Mouse (Mus musculus) limb, embryonic 14.5 days (tissue): ENCODE results near the gene Itgb1bp1. TPM values are rescaled to one million over a fixed set of nuclear protein-coding genes. Genes with fewer than 3 reads are reported as not detected.

Source experiments
- ATAC-seq: fragments of 200-750 bp; cut with Nextera tagmentation; 2 replicates; pipeline ENCODE4 v1.8.0; 2017; ENCODE audit warnings: low read depth, moderate number of reproducible peaks, moderate TSS enrichment; ENCODE audit not compliant: low FRiP score
- DNase-seq: peaks from one replicate; pipeline ENCODE4 v3.0.0-alpha.2; 2015; ENCODE audit warnings: low spot score
- H3K27ac ChIP-seq: fragments of 300-500 bp; sonication (generic); replicated peaks from 2 replicates; pipeline ENCODE4 v1.5.1; 2014; ENCODE audit warnings: low read depth, mild to moderate bottlenecking, low read length, moderate library complexity, mixed read lengths
- H3K27me3 ChIP-seq: fragments of 300-500 bp; sonication (generic); 2 replicates; pipeline ENCODE4 v1.6.1; 2014; ENCODE audit warnings: low read length, mixed read lengths; ENCODE audit not compliant: control insufficient read depth, insufficient read depth
- H3K36me3 ChIP-seq: fragments of 300-500 bp; sonication (generic); 2 replicates; pipeline ENCODE4 v1.6.1; 2014; ENCODE audit warnings: mild to moderate bottlenecking, low read length, moderate library complexity, mixed read lengths; ENCODE audit not compliant: control insufficient read depth, insufficient read depth
- H3K4me1 ChIP-seq: fragments of 300-500 bp; sonication (generic); 2 replicates; pipeline ENCODE4 v1.6.1; 2014; ENCODE audit warnings: antibody characterized with exemption, low read length, mixed read lengths; ENCODE audit not compliant: control insufficient read depth, insufficient read depth
- H3K4me2 ChIP-seq: fragments of 300-500 bp; sonication (generic); replicated peaks from 2 replicates; pipeline ENCODE4 v1.6.1; 2014; ENCODE audit warnings: low read depth, mild to moderate bottlenecking, low read length, moderate library complexity; ENCODE audit not compliant: severe bottlenecking
- H3K4me3 ChIP-seq: fragments of 300-500 bp; sonication (generic); replicated peaks from 2 replicates; pipeline ENCODE4 v1.5.1; 2014; ENCODE audit warnings: low read length
- H3K9ac ChIP-seq: fragments of 300-500 bp; sonication (generic); 2 replicates; pipeline ENCODE4 v1.6.1; 2014; ENCODE audit warnings: mild to moderate bottlenecking, low read depth, low read length, moderate library complexity; ENCODE audit not compliant: severe bottlenecking
- H3K9me3 ChIP-seq: fragments of 300-500 bp; sonication (generic); 2 replicates; pipeline ENCODE4 v1.6.1; 2016; ENCODE audit warnings: low read length; ENCODE audit not compliant: control insufficient read depth
- POLR2A ChIP-seq: fragments of 200-500 bp; IDR thresholded peaks from 2 replicates; pipeline ENCODE4 v1.8.0; 2012; ENCODE audit warnings: inconsistent platforms, mild to moderate bottlenecking, moderate library complexity, borderline replicate concordance; ENCODE audit not compliant: insufficient read depth, insufficient read length; ENCODE audit errors: extremely low read depth
- WGBS: fragments of 180-500 bp; shearing (Covaris S2); extraction: QIAGEN DNeasy Blood & Tissue Kit; methylation state at CpG from one replicate; pipeline ENCODE4 v1.1.7; 2014; 5-methylcytosine and 5-hydroxymethylcytosine counted together
- polyA plus RNA-seq, 2 experiments: library from polyadenylated mRNA; depleted of rRNA in 1 of 2; stranded (reverse) in 1 of 2; unstranded in 1 of 2; fragments of >200 nt; fragmentation: Nextera tagmentation in 1 of 2; extraction: Ambion mirVana in 1 of 2; gene quantifications; 2 replicates each; pipeline versions ENCODE4 v1.2.1 to v1.2.3; 2012 to 2014

Gene Itgb1bp1
- polyA plus RNA-seq, 2 experiments, result 27.4 to 62.6 TPM

DNA sequence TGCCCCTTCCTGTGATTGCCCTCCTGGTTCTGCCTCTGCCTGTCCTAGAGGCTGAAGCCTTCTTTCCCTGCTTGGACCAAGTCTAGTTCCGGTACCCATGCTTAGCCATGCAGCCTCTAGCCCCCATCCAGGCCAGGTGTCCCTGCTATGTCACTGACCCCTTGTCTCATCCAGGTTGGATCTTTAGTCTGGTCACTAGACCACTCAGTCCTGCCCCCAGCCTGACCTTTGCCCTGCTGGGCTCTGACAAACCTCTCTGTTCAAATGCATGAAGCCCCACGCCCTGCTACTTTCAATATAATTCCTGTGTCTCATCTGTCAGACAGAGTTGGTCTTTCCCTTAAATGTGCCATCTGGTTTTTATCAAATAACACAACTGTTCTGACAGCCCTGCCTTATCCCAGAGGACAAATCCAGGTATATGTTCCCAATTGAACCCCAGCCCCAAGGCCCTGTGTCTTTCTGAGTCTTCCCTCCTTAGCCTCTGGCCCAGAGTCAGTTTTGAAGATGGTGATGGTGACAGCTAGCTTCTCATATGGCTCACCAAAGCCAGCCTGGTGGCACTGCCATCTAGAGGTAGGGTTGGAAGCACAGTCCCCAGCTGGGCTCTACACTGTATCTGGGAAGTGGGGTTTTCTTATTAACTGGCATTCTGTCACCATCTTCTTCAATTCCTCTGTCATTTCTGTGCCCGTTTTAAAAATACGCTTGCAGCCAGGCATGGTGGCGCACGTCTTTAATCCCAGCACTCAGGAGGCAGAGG is 25.4 kb downstream of the Itgb1bp1 start:
- Histone ChIP-seq H3K4me2 (no peak overlapping the region), H3K4me1 (no peaks in the 10 kb centered on the region), H3K9me3 (no peaks in the 10 kb centered on the region), H3K36me3 (peaks cover 68% of the 10 kb centered on the region), H3K9ac (no peak overlapping the region), H3K4me3 (no peak overlapping the region), H3K27me3 (no peaks in the 10 kb centered on the region), H3K27ac (no peak overlapping the region)
- no peak for ATAC-seq
- WGBS, result 80% methylated on average over 6 of the region's 6 CpGs
- no peak for DNase-seq
- TF ChIP-seq POLR2A, result no peak

GRCm38 (mm10) chr12:21247711-21248392 is 38.2 kb downstream of the Itgb1bp1 start:
- no peak for ATAC-seq
- H3K4me3 ChIP-seq, result no peak overlapping the region
- no peak overlapping the region for H3K9ac ChIP-seq
- no peak for TF ChIP-seq POLR2A
- WGBS, result 72% methylated on average over 7 of the region's 7 CpGs
- DNase-seq, result no peak
- H3K9me3 ChIP-seq, result no peaks in the 10 kb centered on the region
- H3K27me3 ChIP-seq, result no peaks in the 10 kb centered on the region
- H3K36me3 ChIP-seq, result peaks cover 69% of the 10 kb centered on the region
- H3K4me1 ChIP-seq, result no peaks in the 10 kb centered on the region
- no peak overlapping the region for H3K27ac ChIP-seq
- no peak overlapping the region for H3K4me2 ChIP-seq

DNA sequence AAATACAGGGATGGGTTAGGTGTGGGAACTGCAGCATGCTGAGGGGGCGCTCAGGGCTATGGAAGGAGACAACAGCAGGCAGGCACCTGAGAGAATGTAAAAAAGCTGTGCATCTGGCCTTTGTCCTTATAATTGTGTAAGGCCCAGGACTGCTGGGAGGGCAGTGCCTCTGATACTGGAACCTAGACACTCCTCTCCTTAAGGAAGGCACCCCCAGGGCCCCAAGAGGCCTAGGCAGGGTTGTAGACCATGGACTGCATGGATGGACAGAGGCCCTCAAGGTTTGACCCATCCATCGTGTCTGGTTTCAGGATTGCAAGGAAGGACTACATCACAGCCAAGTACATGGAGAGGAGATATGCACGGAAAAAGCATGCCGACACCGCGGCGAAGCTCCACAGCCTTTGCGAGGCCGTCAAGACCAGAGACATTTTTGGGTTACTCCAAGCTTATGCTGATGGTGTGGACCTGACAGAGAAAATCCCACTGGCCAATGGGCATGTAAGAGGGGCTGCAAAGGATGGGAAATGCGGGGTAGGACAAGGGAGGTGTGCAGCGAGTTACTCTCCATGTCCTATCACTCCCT is 41.6 kb downstream of the Itgb1bp1 start:
- Histone ChIP-seq H3K9me3 (no peaks in the 10 kb centered on the region), H3K9ac (no peak overlapping the region), H3K36me3 (peaks cover 54% of the 10 kb centered on the region), H3K27ac (no peak overlapping the region), H3K4me2 (no peak overlapping the region), H3K4me1 (no peaks in the 10 kb centered on the region), H3K27me3 (no peaks in the 10 kb centered on the region), H3K4me3 (no peak overlapping the region)
- TF ChIP-seq POLR2A, result no peak
- no peak for ATAC-seq
- 96% methylated on average over 11 of the region's 11 CpGs for WGBS
- no peak for DNase-seq

GRCm38 (mm10) chr12:21241965-21242364 is 44.1 kb downstream of the Itgb1bp1 start:
- Histone ChIP-seq H3K27me3 (no peaks in the 10 kb centered on the region), H3K4me2 (no peak overlapping the region), H3K27ac (no peak overlapping the region), H3K4me1 (no peaks in the 10 kb centered on the region), H3K9ac (no peak overlapping the region), H3K4me3 (no peak overlapping the region), H3K36me3 (peaks cover 60% of the 10 kb centered on the region), H3K9me3 (no peaks in the 10 kb centered on the region)
- no peak for TF ChIP-seq POLR2A
- DNase-seq (no peak), ATAC-seq (no peak)
- 77% methylated on average over 3 of the region's 3 CpGs for WGBS

DNA sequence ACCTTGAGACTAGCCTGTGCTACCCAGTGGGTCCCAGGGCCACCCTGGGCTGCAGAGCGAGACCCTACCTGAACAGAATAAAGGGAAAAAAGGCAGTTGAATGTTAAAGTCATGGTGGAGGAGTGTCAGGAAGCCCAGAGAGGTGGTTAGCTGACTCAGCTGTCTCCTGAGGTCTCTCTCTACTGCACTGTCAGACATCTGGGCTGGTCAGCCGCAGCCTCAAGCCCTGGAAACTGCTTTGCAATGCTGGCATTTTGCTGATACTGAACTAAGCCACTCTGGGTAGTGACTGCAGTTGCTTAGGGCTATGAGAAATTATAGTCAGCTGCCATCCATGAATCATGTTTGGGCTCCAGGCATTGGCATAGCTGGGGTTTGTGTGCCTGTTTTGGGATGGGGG is 51.5 kb downstream of the Itgb1bp1 start:
- Histone ChIP-seq H3K36me3 (peaks cover 61% of the 10 kb centered on the region), H3K4me3 (no peak overlapping the region), H3K4me2 (no peak overlapping the region), H3K27ac (no peak overlapping the region), H3K4me1 (no peaks in the 10 kb centered on the region), H3K9ac (no peak overlapping the region), H3K9me3 (no peaks in the 10 kb centered on the region), H3K27me3 (no peaks in the 10 kb centered on the region)
- DNase-seq, result no peak
- WGBS, result 75% methylated on average over 2 of the region's 2 CpGs
- no peak for TF ChIP-seq POLR2A
- no peak for ATAC-seq
